Mouse (Mus musculus): ENCODE data around the gene Gm21983. TPM values are rescaled to one million over a fixed set of nuclear protein-coding genes. Genes with fewer than 3 reads are reported as not detected.

Gene Gm21983
- total and polyA plus RNA-seq, 3 experiments = 0.22 TPM; not detected in 2

DNA sequence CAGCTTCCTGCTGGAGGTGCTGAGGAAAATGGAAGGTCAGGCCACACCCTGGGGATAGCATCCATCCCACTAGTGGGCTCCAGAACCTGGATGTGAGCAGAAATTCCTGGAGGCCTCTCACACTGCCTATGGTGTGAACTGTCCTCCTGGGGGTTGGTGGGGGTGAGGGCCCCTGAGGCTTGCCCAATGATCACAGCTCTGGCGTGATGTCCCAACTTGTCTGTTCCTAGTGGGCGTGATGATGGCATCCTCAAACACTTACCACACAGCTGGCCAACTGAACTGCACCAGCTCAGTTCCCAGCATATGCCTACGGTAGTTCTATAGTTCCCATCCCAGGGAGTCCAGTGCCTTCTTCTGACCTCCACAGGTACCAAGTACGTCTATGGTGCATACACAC, 55.9 kb downstream of the Gm21983 start:
- no peak overlapping the region for H3K27ac ChIP-seq (ENCODE audit: control insufficient read depth, low read depth, low read length)
- no peaks in the 10 kb centered on the region for H3K4me1 ChIP-seq (ENCODE audit: control insufficient read depth in 1 of 2, insufficient read depth in 2 of 2, low read length in 2 of 2)
- H3K9ac ChIP-seq (ENCODE audit: control insufficient read depth, low read depth, low read length, poor library complexity, severe bottlenecking) = no peak overlapping the region
- no peaks in the 10 kb centered on the region for H3K79me2 ChIP-seq (ENCODE audit: control insufficient read depth, insufficient read depth, low read length, poor library complexity)
- no peaks in the 10 kb centered on the region for H3K9me3 ChIP-seq (replicated peaks; ENCODE audit: insufficient read depth, low read length)
- H3K4me3 ChIP-seq (ENCODE audit: control insufficient read depth in 1 of 2, insufficient read depth in 1 of 2, low read depth in 2 of 2, low read length in 2 of 2) = no peak overlapping the region
- no peak for TF ChIP-seq ZKSCAN1 (IDR thresholded peaks at IDR 0.05; ENCODE audit: low read depth, low read length)
- TF ChIP-seq POLR2AphosphoS2 (IDR thresholded peaks at IDR 0.05; ENCODE audit: low read length) = no peak
- TF ChIP-seq MEF2A (IDR thresholded peaks at IDR 0.05; ENCODE audit: extremely low read depth, insufficient replicate concordance, low read depth, low read length, poor library complexity, severe bottlenecking) = no peak
- TF ChIP-seq EP300 (IDR thresholded peaks at IDR 0.05; ENCODE audit: low read depth in 1 of 2, low read length in 2 of 2) = no peak
- no peak for TF ChIP-seq GABPA (IDR thresholded peaks at IDR 0.05; ENCODE audit: low read depth, low read length)
- TF ChIP-seq JUND (IDR thresholded peaks at IDR 0.05; ENCODE audit: low read depth, low read length) = no peak
- no peak for TF ChIP-seq NRF1 (IDR thresholded peaks at IDR 0.05; ENCODE audit: insufficient read depth, low read depth, low read length, poor library complexity, severe bottlenecking)
- no peak for TF ChIP-seq RCOR1 (IDR thresholded peaks at IDR 0.05; ENCODE audit: low read depth, low read length)
- no peak for TF ChIP-seq UBTF (IDR thresholded peaks at IDR 0.05; ENCODE audit: borderline replicate concordance, insufficient read depth, low read depth, low read length)
- no peak for TF ChIP-seq MAZ (IDR thresholded peaks at IDR 0.05; ENCODE audit: low read depth, low read length)
- TF ChIP-seq NELFE (IDR thresholded peaks at IDR 0.05; ENCODE audit: low read depth, low read length) = no peak
- TF ChIP-seq CHD2 (IDR thresholded peaks at IDR 0.05; ENCODE audit: low read length) = no peak
- no peak for TF ChIP-seq CHD1 (IDR thresholded peaks at IDR 0.05; ENCODE audit: low read depth, low read length)
- no peak for TF ChIP-seq USF1 (IDR thresholded peaks at IDR 0.05; ENCODE audit: low read depth, low read length)
- H3K36me3 ChIP-seq (ENCODE audit: control insufficient read depth in 1 of 2, insufficient read depth in 2 of 2, low read length in 2 of 2) = no peaks in the 10 kb centered on the region
- DNase-seq (ENCODE audit: low read depth, low spot score) = no peak
- H3K27me3 ChIP-seq (ENCODE audit: control insufficient read depth in 1 of 2, insufficient read depth in 2 of 2, low read length in 2 of 2) = no peaks in the 10 kb centered on the region

DNA sequence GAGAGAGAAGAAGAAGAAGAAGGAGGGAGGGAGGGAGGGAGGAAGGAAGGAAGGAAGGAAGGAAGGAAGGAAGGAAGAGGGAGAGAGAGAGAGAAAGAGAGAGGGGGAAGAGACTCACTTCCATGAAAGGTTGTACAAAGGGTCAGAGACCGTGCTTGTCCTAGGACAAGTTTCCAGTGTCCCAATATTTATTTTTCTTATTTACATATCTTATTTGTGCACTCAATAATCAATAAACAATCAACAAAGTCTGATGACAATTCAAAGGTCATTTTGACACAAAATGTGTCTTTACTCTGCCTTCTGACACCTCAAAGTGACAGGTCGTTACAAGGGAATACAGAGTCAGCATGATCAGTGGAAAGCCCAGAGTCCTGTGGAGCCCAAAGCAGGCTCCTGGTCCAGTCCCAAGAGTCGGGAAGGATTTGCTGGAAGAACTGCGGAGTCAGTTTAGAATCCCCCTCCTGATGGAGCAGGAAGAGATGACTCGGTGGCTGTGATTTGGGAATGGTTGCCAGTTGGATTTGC, 56.5 kb downstream of the Gm21983 start:
- Histone ChIP-seq H3K9ac (ENCODE audit: control insufficient read depth, low read depth, low read length, poor library complexity, severe bottlenecking) (no peak overlapping the region), H3K36me3 (ENCODE audit: control insufficient read depth in 1 of 2, insufficient read depth in 2 of 2, low read length in 2 of 2) (no peaks in the 10 kb centered on the region), H3K79me2 (ENCODE audit: control insufficient read depth, insufficient read depth, low read length, poor library complexity) (no peaks in the 10 kb centered on the region), H3K27ac (ENCODE audit: control insufficient read depth, low read depth, low read length) (no peak overlapping the region), H3K27me3 (ENCODE audit: control insufficient read depth in 1 of 2, insufficient read depth in 2 of 2, low read length in 2 of 2) (peaks cover 0 to 3% of the 10 kb centered on the region in 2 experiments; a peak in 1 of 4 replicates), H3K4me1 (ENCODE audit: control insufficient read depth in 1 of 2, insufficient read depth in 2 of 2, low read length in 2 of 2) (no peaks in the 10 kb centered on the region), H3K9me3 (replicated peaks; ENCODE audit: insufficient read depth, low read length) (no peaks in the 10 kb centered on the region), H3K4me3 (ENCODE audit: control insufficient read depth in 1 of 2, insufficient read depth in 1 of 2, low read depth in 2 of 2, low read length in 2 of 2) (no peak overlapping the region)
- TF ChIP-seq ZC3H11A (IDR thresholded peaks at IDR 0.05; ENCODE audit: low read depth, low read length) (no peak), SIN3A (IDR thresholded peaks at IDR 0.05; ENCODE audit: low read length) (no peak), NELFE (IDR thresholded peaks at IDR 0.05; ENCODE audit: low read depth, low read length) (no peak), ZKSCAN1 (IDR thresholded peaks at IDR 0.05; ENCODE audit: low read depth, low read length) (no peak), MYC (IDR thresholded peaks at IDR 0.05; ENCODE audit: low read depth, low read length) (no peak)
- no peak for DNase-seq (ENCODE audit: low read depth, low spot score)
